Mouse (Mus musculus) neural tube, postnatal 0 days (tissue): ENCODE results near the gene Olfr771. TPM values are rescaled to one million over a fixed set of nuclear protein-coding genes. Genes with fewer than 3 reads are reported as not detected.

Experiments used
- polyA plus RNA-seq: library from polyadenylated mRNA; unstranded; fragments of >200 nt; fragmentation: Nextera tagmentation; extraction: Ambion mirVana; gene quantifications from 2 replicates; pipeline ENCODE4 v1.2.1, GENCODE M21; 2015

Gene Olfr771
- polyA plus RNA-seq, result not detected in 2 replicates

DNA sequence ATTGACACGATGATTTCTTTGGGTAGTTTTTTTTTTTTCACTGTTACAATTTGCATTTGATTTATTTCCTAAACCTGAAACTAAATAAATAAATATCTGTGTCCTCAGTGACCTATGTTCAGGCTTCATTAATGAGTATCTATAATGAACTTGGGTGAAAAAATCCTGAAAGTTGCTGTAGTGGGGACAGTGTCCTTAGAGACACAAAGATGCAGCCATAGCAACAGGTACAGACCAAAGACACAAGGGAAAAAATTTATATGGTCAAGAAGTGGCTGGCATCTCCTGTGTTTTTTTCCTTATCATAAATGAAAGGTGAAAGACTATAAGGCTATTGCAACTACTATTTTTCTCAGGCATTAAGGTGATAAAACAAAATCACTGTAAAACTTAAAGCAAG lies at the start of gene Olfr771:
Gene Olfr771 (minus strand): TSS at position 101 of the 400 bp plus-strand sequence.

DNA sequence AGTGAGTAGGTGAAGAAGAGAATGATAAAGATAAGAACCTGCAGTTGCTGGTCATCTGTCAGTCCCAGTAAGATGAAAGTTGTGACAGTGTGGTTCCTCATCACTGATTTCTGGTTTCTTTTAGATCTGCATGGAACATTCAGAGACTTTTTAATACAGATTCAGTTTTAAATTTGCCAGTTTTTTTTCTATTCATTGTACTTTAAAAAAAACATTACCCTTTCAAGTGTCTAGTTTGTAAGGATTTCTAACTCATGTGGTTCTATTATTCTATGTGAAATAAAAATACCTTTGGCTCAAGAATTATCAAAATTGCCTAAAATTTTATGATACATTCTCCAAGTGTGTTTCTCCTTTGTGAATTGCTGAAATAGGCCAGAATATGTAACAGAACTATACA lies 22.8 kb upstream of the Olfr771 start, which contains the start of gene Olfr773:
Gene Olfr773 (minus strand): TSS at position 101 of the 400 bp plus-strand sequence.

GRCm38 (mm10) chr10:129177821-129178220 lies 13.3 kb upstream of the Olfr771 start, which contains the start of gene Olfr772:
Gene Olfr772, minus strand, starts transcription at chr10:129177921.

DNA sequence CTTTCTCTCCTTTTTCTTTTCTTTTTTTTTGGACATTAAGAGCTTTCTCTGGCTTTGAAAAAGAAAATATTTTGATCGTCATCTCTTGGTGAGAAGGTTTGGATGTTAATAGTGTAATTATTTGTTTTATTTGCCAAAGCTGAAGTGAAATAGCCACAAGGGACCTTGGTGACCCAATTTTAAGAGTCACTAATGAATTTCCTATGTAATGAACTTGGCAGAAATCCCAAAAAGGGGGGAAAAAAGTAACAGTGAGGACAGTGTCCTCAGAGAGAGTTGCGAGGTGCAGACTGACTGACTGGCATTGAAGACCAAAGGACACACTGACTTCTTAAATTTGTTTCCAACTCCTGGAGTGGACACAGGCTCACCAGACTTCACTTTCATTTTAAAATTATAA lies 25.7 kb downstream of the Olfr771 start, which contains the start of gene Olfr770:
Gene Olfr770 (minus strand): TSS at position 101 of the 400 bp plus-strand sequence.

GRCm38 (mm10) chr10:129117761-129118160 lies 46.8 kb downstream of the Olfr771 start, which contains the start of gene Olfr769:
Gene Olfr769, minus strand, starts transcription at chr10:129117861.

Other genes with a start within 250 kb of the Olfr771 start
- 26.8 and 27.5 TPM in 2 replicates for gene Rdh5, start 241.9 kb downstream of the Olfr771 start, polyA plus RNA-seq
- gene Bloc1s1, start 240.7 kb downstream of the Olfr771 start, polyA plus RNA-seq, result 278 and 288 TPM in 2 replicates
- 13.5 and 15.0 TPM in 2 replicates for gene Itga7, start 230.9 kb downstream of the Olfr771 start, polyA plus RNA-seq
- gene Mettl7b, start 203.8 kb downstream of the Olfr771 start, polyA plus RNA-seq, result not detected in 2 replicates
- not detected in 2 replicates for gene Olfr9, start 175.3 kb downstream of the Olfr771 start, polyA plus RNA-seq
- gene Olfr763, start 154.0 kb downstream of the Olfr771 start, polyA plus RNA-seq, result not detected in 2 replicates
- not detected in 2 replicates for gene Olfr764-ps1, start 124.9 kb downstream of the Olfr771 start, polyA plus RNA-seq
- gene Olfr765, start 114.8 kb downstream of the Olfr771 start, polyA plus RNA-seq, result not detected in 2 replicates
- gene Olfr766-ps1, start 95.8 kb downstream of the Olfr771 start, polyA plus RNA-seq, result not detected in 2 replicates
- gene Olfr767, start 81.8 kb downstream of the Olfr771 start, polyA plus RNA-seq, result not detected in 2 replicates
- gene Olfr768, start 65.4 kb downstream of the Olfr771 start, polyA plus RNA-seq, result not detected in 2 replicates
- gene Olfr769, start 46.9 kb downstream of the Olfr771 start, polyA plus RNA-seq, result not detected in 2 replicates
- not detected in 2 replicates for gene Olfr770, start 25.8 kb downstream of the Olfr771 start, polyA plus RNA-seq
- gene Olfr772, start 13.2 kb upstream of the Olfr771 start, polyA plus RNA-seq, result not detected in 2 replicates
- not detected in 2 replicates for gene Olfr773, start 22.7 kb upstream of the Olfr771 start, polyA plus RNA-seq
- not detected in 2 replicates for gene Olfr774, start 71.5 kb upstream of the Olfr771 start, polyA plus RNA-seq
- gene Olfr775, start 83.7 kb upstream of the Olfr771 start, polyA plus RNA-seq, result not detected in 2 replicates
- not detected in 2 replicates for gene Olfr776, start 94.4 kb upstream of the Olfr771 start, polyA plus RNA-seq
- not detected in 2 replicates for gene Olfr777, start 106.7 kb upstream of the Olfr771 start, polyA plus RNA-seq
- gene Olfr780, start 153.4 kb upstream of the Olfr771 start, polyA plus RNA-seq, result not detected in 2 replicates
- gene Olfr781, start 164.1 kb upstream of the Olfr771 start, polyA plus RNA-seq, result not detected in 2 replicates
- gene Olfr782, start 184.1 kb upstream of the Olfr771 start, polyA plus RNA-seq, result not detected in 2 replicates
- 0.10 and 0.14 TPM in 2 replicates for gene Olfr784, start 219.3 kb upstream of the Olfr771 start, polyA plus RNA-seq
- not detected in 2 replicates for gene Olfr785, start 240.7 kb upstream of the Olfr771 start, polyA plus RNA-seq